Mouse (Mus musculus): ENCODE results near the gene Rere.

DNA sequence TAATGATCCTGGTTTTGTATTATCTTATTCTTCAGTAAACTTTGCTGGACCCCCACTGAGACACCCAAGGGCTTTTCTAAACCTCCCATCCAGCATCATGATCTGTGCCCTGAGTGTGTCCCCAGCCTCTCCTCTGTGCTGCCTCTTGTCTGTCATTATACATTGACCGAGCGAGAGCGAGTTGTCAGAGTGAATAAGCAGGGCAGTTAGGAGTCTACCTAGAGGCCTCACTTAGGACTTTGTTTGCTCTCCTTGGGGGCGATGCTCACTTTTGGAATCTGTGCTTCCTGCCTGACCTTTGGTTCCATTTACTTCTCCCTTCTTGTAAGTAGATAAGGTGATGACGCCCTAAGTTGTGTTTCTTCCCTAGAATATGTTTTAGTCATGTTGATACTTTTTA is 81.4 kb downstream of the Rere start:
- TF ChIP-seq CTCF (IDR thresholded peaks at IDR 0.05; ENCODE audit: control insufficient read depth, insufficient read depth, low read length) (no peak), POLR2A (IDR thresholded peaks at IDR 0.05; ENCODE audit: borderline replicate concordance, control insufficient read depth, low read depth, low read length) (no peak)

All from bone marrow, adult 2 months (tissue).